Mouse (Mus musculus): ENCODE results near the gene Tpo. TPM values are rescaled to one million over a fixed set of nuclear protein-coding genes. Genes with fewer than 3 reads are reported as not detected.

Tpo gene
- not detected for total RNA-seq (2023)

DNA sequence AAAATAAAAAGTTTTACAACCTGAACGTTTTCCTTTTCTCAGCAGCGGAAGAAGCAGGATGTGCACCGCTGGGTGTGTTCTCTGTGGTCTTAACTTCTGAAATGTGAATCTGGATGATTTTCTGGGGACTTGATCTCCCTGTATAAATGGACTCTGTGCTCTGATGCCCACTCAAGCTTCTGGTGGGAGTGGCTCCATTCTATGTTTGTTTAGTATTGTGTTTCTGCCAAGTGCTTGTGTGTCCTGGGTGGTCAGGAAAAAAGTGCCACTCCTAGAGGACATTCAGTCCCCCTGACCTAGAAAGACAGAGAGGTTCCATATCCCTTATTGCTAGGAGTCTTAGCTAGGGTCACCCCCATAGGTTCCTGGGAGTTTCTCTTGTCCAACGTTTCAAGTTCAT is at the start of gene Tpo:
Tpo (minus strand) TSS at position 101 of the 400 bp plus-strand sequence.

Other genes starting within 250 kb of the Tpo start
- gene Pxdn, start 195.0 kb downstream of the Tpo start, total RNA-seq (2023) = not detected
- gene Sntg2, start 240.8 kb upstream of the Tpo start, total RNA-seq (2023) = not detected